Mouse (Mus musculus) spleen, postnatal 4 days (tissue): ENCODE measurements around the gene Mif4gd.

Source experiments
- DNase-seq, 2 experiments: peaks; one replicate each; pipeline ENCODE4 v3.0.0; 2022; ENCODE audit warnings: low spot score in 2 of 2

Mif4gd gene

GRCm38 (mm10) chr11:115632862-115633261, 20.1 kb upstream of the Mif4gd start:
- DNase-seq: no peak

- DNase-seq: no peak
Observed at GRCm38 (mm10) chr11:115632247-115632646, 19.5 kb upstream of the Mif4gd start.

GRCm38 (mm10) chr11:115631505-115631890, 18.7 kb upstream of the Mif4gd start:
- no peak for DNase-seq

GRCm38 (mm10) chr11:115630532-115631504, 18.0 kb upstream of the Mif4gd start:
- DNase-seq: peak; percentile 73 to 79

GRCm38 (mm10) chr11:115629734-115630531, 17.2 kb upstream of the Mif4gd start:
- no peak for DNase-seq

- DNase-seq: no peak
Observed at GRCm38 (mm10) chr11:115628465-115629101, 15.8 kb upstream of the Mif4gd start.

GRCm38 (mm10) chr11:115627705-115628464, 15.1 kb upstream of the Mif4gd start, which contains the start of gene Slc25a19:
Gene Slc25a19 (minus strand): TSS chr11:115628295.
- DNase-seq: peak; percentile 98

- DNase-seq: no peak
Observed at GRCm38 (mm10) chr11:115626824-115627616, 14.3 kb upstream of the Mif4gd start.

GRCm38 (mm10) chr11:115625877-115626276, 13.1 kb upstream of the Mif4gd start:
- no peak for DNase-seq

- no peak for DNase-seq
Observed at GRCm38 (mm10) chr11:115623487-115624070, 10.8 kb upstream of the Mif4gd start.

- DNase-seq: no peak
Observed at GRCm38 (mm10) chr11:115619949-115620348, 7.2 kb upstream of the Mif4gd start.

- DNase-seq: no peak
Observed at GRCm38 (mm10) chr11:115618732-115619516, 6.2 kb upstream of the Mif4gd start.

GRCm38 (mm10) chr11:115618001-115618400, 5.2 kb upstream of the Mif4gd start:
- no peak for DNase-seq

GRCm38 (mm10) chr11:115616893-115617292, 4.1 kb upstream of the Mif4gd start:
- DNase-seq: no peak

- DNase-seq: no peak
Observed at GRCm38 (mm10) chr11:115616371-115616770, 3.6 kb upstream of the Mif4gd start.

- DNase-seq: no peak
Observed at GRCm38 (mm10) chr11:115615875-115616274, 3.1 kb upstream of the Mif4gd start.

GRCm38 (mm10) chr11:115615108-115615825, 2.5 kb upstream of the Mif4gd start:
- DNase-seq: no peak

- no peak for DNase-seq
Observed at GRCm38 (mm10) chr11:115614346-115615107, 1.8 kb upstream of the Mif4gd start.
